Mouse (Mus musculus): ENCODE data around the gene Vmn2r114.
"Not testable (repeated sequence)": the region's sequence is repeated elsewhere in the genome, so short reads cannot be mapped to it uniquely, and the experiment has no call there.

Gene Vmn2r114

GRCm38 (mm10) chr17:23312437-23312836 is at the start of gene Vmn2r114:
Vmn2r114 (minus strand) TSS chr17:23312537.
- DNase-seq: not testable (repeated sequence)

DNA sequence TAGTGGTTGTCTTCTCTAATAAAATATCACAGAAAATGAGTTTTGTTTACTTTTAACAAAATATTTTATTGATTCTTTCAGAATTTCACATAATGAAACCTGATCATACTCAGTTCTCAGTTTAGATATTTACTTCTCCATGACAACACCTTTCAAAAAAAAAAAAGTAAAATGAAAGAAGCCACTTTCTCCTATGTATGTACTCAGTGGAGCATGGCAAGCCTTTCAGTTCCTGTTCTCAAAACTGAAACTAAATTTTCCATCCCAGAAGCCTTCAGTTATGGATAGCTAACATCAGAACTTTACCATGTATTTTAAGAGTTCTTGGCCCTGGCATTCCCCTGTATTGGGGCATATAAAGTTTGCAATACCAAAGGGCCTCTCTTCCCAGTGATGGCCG is 39.3 kb upstream of the Vmn2r114 start:
- no peak for DNase-seq

DNA sequence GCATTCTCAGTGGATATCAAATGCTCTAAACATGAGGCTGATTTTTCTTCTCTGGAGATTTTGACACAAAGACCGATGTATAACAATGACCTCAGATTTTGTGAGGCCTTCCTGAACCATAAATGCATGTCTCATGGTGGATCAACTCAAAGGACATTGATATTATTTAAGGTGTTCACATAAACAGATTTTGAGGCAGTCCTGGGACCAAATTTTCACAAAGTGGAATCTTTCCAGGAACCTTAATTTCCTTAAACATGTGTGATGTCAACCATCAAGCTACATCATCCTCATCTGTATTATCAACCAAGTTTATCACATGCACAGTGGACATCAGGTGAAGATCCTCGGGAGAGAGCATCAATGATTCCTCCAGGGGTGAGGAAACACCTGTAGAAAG is 31.1 kb upstream of the Vmn2r114 start, which contains the start of gene Vmn2r115:
Gene Vmn2r115, plus strand, starts transcription at position 301 of the 400 bp plus-strand sequence.
- DNase-seq: not testable (repeated sequence)

GRCm38 (mm10) chr17:23330657-23331056 is 18.3 kb upstream of the Vmn2r114 start:
- DNase-seq: no peak

Measured in cerebellum, postnatal 14 days (tissue).